Mouse (Mus musculus) liver, adult 2 months (tissue): ENCODE data around the gene Gm49387. TPM values are rescaled to one million over a fixed set of nuclear protein-coding genes. Genes with fewer than 3 reads are reported as not detected.

Source experiments
- DNase-seq: peaks from one replicate; pipeline ENCODE4 v3.0.0-alpha.2; 2011; ENCODE audit warnings: low read depth, low spot score; ENCODE audit errors: extremely low read depth
- H3K27ac ChIP-seq: fragments of 200-500 bp; replicated peaks from 2 replicates; pipeline ENCODE4 v1.5.1; 2012; ENCODE audit warnings: low read depth, mild to moderate bottlenecking, control low read depth, inconsistent platforms, low read length; ENCODE audit not compliant: insufficient read depth
- H3K27me3 ChIP-seq: fragments of 200-500 bp; 2 replicates; pipeline ENCODE4 v1.6.1; 2012; ENCODE audit warnings: mild to moderate bottlenecking, moderate library complexity, low read length, inconsistent platforms; ENCODE audit not compliant: control insufficient read depth, insufficient read depth
- H3K36me3 ChIP-seq: fragments of 200-500 bp; 2 replicates; pipeline ENCODE4 v1.6.1; 2012; ENCODE audit warnings: low read length, inconsistent platforms; ENCODE audit not compliant: control insufficient read depth, insufficient read depth
- H3K4me1 ChIP-seq: fragments of 200-500 bp; 2 replicates; pipeline ENCODE4 v1.6.1; 2011; ENCODE audit warnings: low read length; ENCODE audit not compliant: control insufficient read depth, insufficient read depth
- H3K4me3 ChIP-seq: fragments of 200-500 bp; 2 replicates; pipeline ENCODE4 v1.5.1; 2011; ENCODE audit warnings: low read depth, mild to moderate bottlenecking, control low read depth, low read length, moderate library complexity; ENCODE audit not compliant: insufficient read depth
- H3K79me2 ChIP-seq: fragments of 200-500 bp; 2 replicates; pipeline ENCODE4 v1.6.1; 2012; ENCODE audit warnings: inconsistent platforms, mild to moderate bottlenecking, low read length, moderate library complexity; ENCODE audit not compliant: control insufficient read depth, insufficient read depth
- H3K9ac ChIP-seq: fragments of 200-500 bp; 2 replicates; pipeline ENCODE4 v1.6.1; 2012; ENCODE audit warnings: low read depth, mild to moderate bottlenecking, control low read depth, inconsistent platforms, low read length
- CTCF ChIP-seq: fragments of 200-500 bp; IDR thresholded peaks from 2 replicates; pipeline ENCODE4 v1.5.1; 2011; ENCODE audit warnings: low read depth, low read length, control low read depth
- POLR2A ChIP-seq: fragments of 200-500 bp; IDR thresholded peaks from 2 replicates; pipeline ENCODE4 v1.6.1; 2011; ENCODE audit warnings: low read length, control low read depth; ENCODE audit not compliant: insufficient read depth; ENCODE audit errors: extremely low read depth
- WGBS: fragments of 180-500 bp; shearing (Covaris S2); methylation state at CpG from one replicate; pipeline ENCODE4 v1.1.7; 2018; 5-methylcytosine and 5-hydroxymethylcytosine counted together
- polyA plus RNA-seq: library from polyadenylated mRNA; depleted of rRNA; stranded (reverse); fragments of >200 nt; gene quantifications from 2 replicates; pipeline ENCODE4 v1.2.3, GENCODE M21; 2012; rRNA removed
- total RNA-seq: library from RNA; depleted of rRNA; stranded (reverse); fragments of >200 nt; gene quantifications from 2 replicates; pipeline ENCODE4 v1.2.3, GENCODE M21; 2014; rRNA removed

The Gm49387 gene
- total RNA-seq (0.81 TPM in 1 of 2 replicates, not detected in the other), polyA plus RNA-seq (2.6 and 10.0 TPM in 2 replicates)

DNA sequence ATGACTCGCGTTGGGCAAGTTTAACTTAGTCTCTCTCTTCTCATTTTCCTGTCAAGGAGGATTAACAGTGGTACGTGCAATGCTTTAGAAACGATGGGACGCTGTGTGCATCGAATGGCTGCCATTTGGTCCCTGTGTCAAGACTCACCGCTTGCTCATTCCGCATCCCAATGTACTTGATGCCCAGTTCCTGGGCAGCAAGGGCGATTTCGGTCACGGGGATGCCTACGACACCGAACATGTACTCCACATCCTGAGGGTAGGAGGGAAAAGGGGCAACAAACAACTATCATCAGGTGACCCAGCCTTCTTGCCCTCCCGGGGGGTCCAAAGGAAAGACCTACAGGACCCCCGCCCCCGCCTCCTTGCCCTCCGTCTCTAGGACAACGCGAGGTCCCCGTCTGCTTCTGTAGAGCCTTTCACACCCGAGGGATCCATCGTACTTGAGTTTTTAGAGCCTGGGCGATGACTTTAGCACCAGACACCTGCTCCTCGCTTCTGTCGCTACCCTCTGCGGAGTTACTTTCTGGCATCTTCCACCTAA lies at the start of gene Gm49387:
Gene Gm49387 (minus strand): TSS at position 533 of the 544 bp plus-strand sequence.
- Histone ChIP-seq H3K27ac (peak within 1 kb of the TSS; percentile 92), H3K27me3 (no peaks in the 10 kb centered on the region), H3K79me2 (peaks cover 6% of the 10 kb centered on the region; the same call in 1 of the 2 replicates), H3K4me3 (peak within 1 kb of the TSS; percentile 85), H3K36me3 (peaks cover 12% of the 10 kb centered on the region), H3K9ac (peak within 1 kb of the TSS; percentile 89), H3K4me1 (peaks cover 27% of the 10 kb centered on the region)
- no peak for DNase-seq
- under 1% methylated on average over 26 of the region's 26 CpGs for WGBS
- TF ChIP-seq CTCF (no peak), POLR2A (no peak)

DNA sequence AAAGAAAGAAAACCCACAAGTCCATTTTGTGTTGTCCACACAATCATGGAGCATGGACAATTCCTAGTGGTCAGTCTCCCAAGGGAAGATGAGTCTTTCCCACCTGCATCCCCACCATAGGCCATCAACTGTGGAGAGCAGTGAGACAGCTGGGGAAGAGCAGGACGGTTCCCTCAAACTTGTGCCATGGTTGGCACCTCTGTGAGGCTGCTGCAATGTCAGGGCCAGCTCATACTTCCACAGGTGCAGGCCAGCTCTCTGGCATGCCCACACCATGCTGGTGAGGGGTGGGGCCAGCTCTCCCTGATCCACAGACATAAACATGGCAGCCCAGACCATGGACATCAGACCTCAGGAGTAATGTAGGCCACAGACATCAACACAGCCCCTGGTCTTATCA lies 45.6 kb upstream of the Gm49387 start:
- TF ChIP-seq POLR2A: no peak
- TF ChIP-seq CTCF: no peak
- no peak overlapping the region for H3K4me3 ChIP-seq
- H3K36me3 ChIP-seq: no peaks in the 10 kb centered on the region
- no peak overlapping the region for H3K27ac ChIP-seq
- DNase-seq: no peak
- 100% methylated on average over 1 of the region's 1 CpGs for WGBS
- H3K79me2 ChIP-seq: no peaks in the 10 kb centered on the region
- peaks cover 2% of the 10 kb centered on the region; the same call in 1 of the 2 replicates for H3K4me1 ChIP-seq
- no peak overlapping the region for H3K9ac ChIP-seq
- no peaks in the 10 kb centered on the region for H3K27me3 ChIP-seq

DNA sequence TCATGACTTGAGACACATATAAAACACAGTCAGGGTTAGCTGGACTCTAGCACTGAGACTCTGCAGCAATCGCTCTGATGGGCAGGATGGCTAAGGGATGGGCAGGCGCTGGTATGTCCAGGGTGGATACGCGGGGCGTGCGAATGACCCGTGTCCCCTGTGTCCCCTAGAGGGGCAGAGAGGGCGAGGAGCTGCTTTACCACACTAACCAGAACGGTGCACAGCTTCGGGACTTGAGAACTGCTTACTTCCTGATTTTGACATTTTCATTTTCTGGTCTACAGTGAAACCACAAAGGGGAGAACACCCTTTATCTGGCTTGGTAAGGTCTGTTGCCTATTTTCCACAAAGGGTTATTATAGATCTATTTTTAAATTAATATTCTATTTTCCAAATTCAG lies 45.0 kb upstream of the Gm49387 start:
- H3K9ac ChIP-seq: no peak overlapping the region
- no peak overlapping the region for H3K4me3 ChIP-seq
- 85% methylated on average over 10 of the region's 10 CpGs for WGBS
- peaks cover 2% of the 10 kb centered on the region; the same call in 1 of the 2 replicates for H3K4me1 ChIP-seq
- no peaks in the 10 kb centered on the region for H3K27me3 ChIP-seq
- no peak overlapping the region for H3K27ac ChIP-seq
- no peak for DNase-seq
- no peak for TF ChIP-seq POLR2A
- TF ChIP-seq CTCF: no peak
- H3K36me3 ChIP-seq: no peaks in the 10 kb centered on the region
- no peaks in the 10 kb centered on the region for H3K79me2 ChIP-seq

DNA sequence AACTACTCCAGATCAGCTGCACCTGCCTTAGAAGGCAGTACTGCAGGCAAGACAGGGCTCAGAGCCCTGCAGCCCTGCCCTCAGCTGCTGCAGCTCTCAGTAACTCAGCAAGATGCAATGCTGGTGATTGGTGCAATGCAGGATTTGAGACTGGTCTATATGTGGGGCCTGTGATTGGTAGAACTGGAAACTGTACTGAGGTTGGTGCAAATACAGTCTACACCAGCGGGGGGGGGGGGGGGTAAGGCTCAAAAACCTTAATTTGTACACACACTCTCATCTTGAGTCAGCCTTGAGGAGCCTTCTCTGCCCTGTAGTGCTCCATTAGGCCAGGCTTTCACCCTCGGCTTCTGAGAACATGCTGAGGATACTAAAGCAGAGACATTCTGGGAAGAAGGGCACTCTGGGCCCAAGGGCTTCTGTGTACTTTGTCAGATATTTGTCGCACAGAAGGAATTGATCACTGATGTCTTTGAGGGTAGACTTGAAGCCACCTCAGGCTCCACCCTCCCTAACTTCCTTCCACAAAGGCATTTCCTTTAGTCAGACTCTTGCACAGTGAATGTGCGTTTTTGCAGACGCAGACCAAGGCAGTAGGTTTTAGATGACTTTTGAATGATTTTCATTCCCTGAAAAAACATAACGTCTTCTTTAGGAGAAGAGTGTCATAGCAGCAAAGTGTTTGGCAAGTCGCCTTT lies 43.8 kb upstream of the Gm49387 start:
- Histone ChIP-seq H3K27ac (no peak overlapping the region), H3K27me3 (no peaks in the 10 kb centered on the region), H3K36me3 (no peaks in the 10 kb centered on the region), H3K4me1 (peaks cover 2% of the 10 kb centered on the region; the same call in 1 of the 2 replicates), H3K4me3 (no peak overlapping the region), H3K9ac (no peak overlapping the region), H3K79me2 (no peaks in the 10 kb centered on the region)
- no peak for DNase-seq
- WGBS: 70% methylated on average over 7 of the region's 7 CpGs
- TF ChIP-seq POLR2A (no peak), CTCF (no peak)

DNA sequence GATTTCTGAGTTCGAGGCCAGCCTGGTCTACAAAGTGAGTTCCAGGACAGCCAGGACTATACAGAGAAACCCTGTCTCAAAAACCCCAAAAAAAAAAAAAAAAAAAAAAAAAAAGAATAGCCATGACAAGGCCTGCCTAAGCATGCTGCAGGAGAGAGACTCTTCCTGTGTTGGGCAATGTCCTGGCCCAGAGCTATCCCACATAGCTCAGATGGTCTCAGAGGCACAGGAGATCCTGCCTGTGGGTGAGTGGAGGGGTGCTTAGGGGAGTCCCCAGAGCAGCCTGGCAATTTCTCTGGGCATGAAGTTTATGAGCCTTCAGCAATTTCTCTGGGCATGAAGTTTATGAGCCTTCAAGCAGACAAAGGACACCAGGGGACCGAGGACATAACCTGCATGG lies 42.9 kb upstream of the Gm49387 start:
- no peaks in the 10 kb centered on the region for H3K79me2 ChIP-seq
- 87% methylated on average over 2 of the region's 2 CpGs for WGBS
- H3K27me3 ChIP-seq: no peaks in the 10 kb centered on the region
- no peak for DNase-seq
- no peaks in the 10 kb centered on the region for H3K36me3 ChIP-seq
- H3K27ac ChIP-seq: no peak overlapping the region
- H3K4me1 ChIP-seq: peaks cover 2% of the 10 kb centered on the region; the same call in 1 of the 2 replicates
- TF ChIP-seq POLR2A: no peak
- TF ChIP-seq CTCF: no peak
- no peak overlapping the region for H3K4me3 ChIP-seq
- H3K9ac ChIP-seq: no peak overlapping the region

DNA sequence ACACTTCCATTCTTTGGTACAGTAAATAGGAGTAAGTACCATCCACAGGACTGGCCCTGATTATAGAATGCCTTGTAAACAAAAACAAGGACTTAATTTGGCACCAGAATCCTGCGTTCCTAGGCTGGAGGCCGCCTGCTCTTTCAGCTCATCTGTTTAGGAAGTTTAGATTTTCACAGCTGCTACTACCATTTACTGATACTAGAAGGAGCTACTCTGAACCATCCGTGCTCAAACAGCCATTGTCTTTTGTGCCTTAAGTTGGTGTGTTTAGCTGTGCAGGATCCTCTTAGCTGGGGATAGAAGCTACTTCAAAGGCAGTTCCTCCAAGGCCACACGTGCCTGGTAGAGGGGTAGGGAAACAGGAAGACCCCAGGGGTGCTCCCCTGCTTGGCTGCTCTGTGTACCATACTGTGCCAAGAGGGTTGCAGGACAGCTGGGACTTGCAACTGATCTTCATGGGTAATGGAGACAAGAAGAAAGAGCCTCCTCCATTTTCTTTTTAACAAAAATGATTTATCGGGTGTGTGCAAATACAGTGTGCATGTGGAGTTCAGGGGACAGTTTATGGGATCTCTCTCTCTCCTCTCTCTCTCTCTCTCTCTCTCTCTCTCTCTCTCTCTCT lies 41.4 kb upstream of the Gm49387 start:
- no peak for DNase-seq
- Histone ChIP-seq H3K9ac (no peak overlapping the region), H3K27me3 (no peaks in the 10 kb centered on the region), H3K4me1 (peaks cover 2% of the 10 kb centered on the region; the same call in 1 of the 2 replicates), H3K79me2 (no peaks in the 10 kb centered on the region), H3K36me3 (no peaks in the 10 kb centered on the region), H3K27ac (no peak overlapping the region), H3K4me3 (no peak overlapping the region)
- 66% methylated on average over 5 of the region's 5 CpGs for WGBS
- no peak for TF ChIP-seq POLR2A
- no peak for TF ChIP-seq CTCF
